Mouse (Mus musculus) olfactory bulb, adult 2 months (tissue): ENCODE results near the gene 4930432M17Rik. TPM values are rescaled to one million over a fixed set of nuclear protein-coding genes. Genes with fewer than 3 reads are reported as not detected.

ENCODE experiments used
- H3K27ac ChIP-seq: fragments of 200-500 bp; 2 replicates; pipeline ENCODE4 v1.5.1; 2012; ENCODE audit warnings: low read depth, low read length; ENCODE audit not compliant: insufficient read depth
- H3K4me1 ChIP-seq: fragments of 200-500 bp; 2 replicates; pipeline ENCODE4 v1.6.1; 2012; ENCODE audit warnings: low read length; ENCODE audit not compliant: control insufficient read depth, insufficient read depth
- H3K4me3 ChIP-seq: fragments of 200-500 bp; 2 replicates; pipeline ENCODE4 v1.5.1; 2012; ENCODE audit warnings: mild to moderate bottlenecking, low read depth, low read length, moderate library complexity; ENCODE audit not compliant: insufficient read depth
- CTCF ChIP-seq: fragments of 200-500 bp; IDR thresholded peaks from 2 replicates; pipeline ENCODE4 v1.5.1; 2012; ENCODE audit warnings: low read depth, mild to moderate bottlenecking, low read length, moderate library complexity; ENCODE audit not compliant: insufficient read depth
- POLR2A ChIP-seq: fragments of 200-500 bp; IDR thresholded peaks from 2 replicates; pipeline ENCODE4 v1.6.1; 2012; ENCODE audit warnings: mild to moderate bottlenecking, low read depth, low read length, moderate library complexity; ENCODE audit not compliant: insufficient read depth
- WGBS: fragments of 180-500 bp; shearing (Covaris S2); methylation state at CpG from one replicate; pipeline ENCODE4 v1.1.7; 2018; 5-methylcytosine and 5-hydroxymethylcytosine counted together
- polyA plus RNA-seq: library from polyadenylated mRNA; stranded (reverse); fragments of >200 nt; gene quantifications from 2 replicates; pipeline ENCODE4 v1.2.4, GENCODE M21; 2012; ENCODE audit warnings: low replicate concordance; ENCODE audit not compliant: missing spikeins, insufficient read depth, insufficient read length

The 4930432M17Rik gene
- polyA plus RNA-seq, 1 experiment: not detected

- Histone ChIP-seq H3K4me1 (peaks cover 7% of the 10 kb centered on the region), H3K4me3 (no peak overlapping the region), H3K27ac (no peak overlapping the region)
- 85% methylated on average over 4 of the region's 4 CpGs for WGBS
- no peak for TF ChIP-seq POLR2A
- TF ChIP-seq CTCF: no peak
Observed at GRCm38 (mm10) chr3:121712222-121712621, 41.7 kb downstream of the 4930432M17Rik start.

- no peak for TF ChIP-seq POLR2A
- no peak for TF ChIP-seq CTCF
- Histone ChIP-seq H3K4me1 (peaks cover 7% of the 10 kb centered on the region), H3K4me3 (no peak overlapping the region), H3K27ac (no peak overlapping the region)
- WGBS: 77% methylated on average over 17 of the region's 17 CpGs
Observed at GRCm38 (mm10) chr3:121713151-121713701, 42.7 kb downstream of the 4930432M17Rik start.

GRCm38 (mm10) chr3:121713816-121714215, 43.3 kb downstream of the 4930432M17Rik start:
- TF ChIP-seq CTCF (no peak), POLR2A (no peak)
- Histone ChIP-seq H3K4me1 (peaks cover 7% of the 10 kb centered on the region), H3K4me3 (no peak overlapping the region), H3K27ac (no peak overlapping the region)
- 47% methylated on average over 8 of the region's 8 CpGs for WGBS

- TF ChIP-seq POLR2A: no peak
- no peak for TF ChIP-seq CTCF
- H3K4me1 ChIP-seq: peaks cover 10% of the 10 kb centered on the region
- H3K4me3 ChIP-seq: no peak overlapping the region
- WGBS: 98% methylated on average over 2 of the region's 2 CpGs
- no peak overlapping the region for H3K27ac ChIP-seq
Observed at GRCm38 (mm10) chr3:121714461-121714860, 43.9 kb downstream of the 4930432M17Rik start.

GRCm38 (mm10) chr3:121715336-121715735, 44.8 kb downstream of the 4930432M17Rik start:
- Histone ChIP-seq H3K27ac (peak overlapping the region; percentile 38; the same call in 1 of the 2 replicates), H3K4me3 (no peak overlapping the region), H3K4me1 (peaks cover 10% of the 10 kb centered on the region)
- TF ChIP-seq CTCF: no peak
- no peak for TF ChIP-seq POLR2A

- TF ChIP-seq POLR2A: no peak
- TF ChIP-seq CTCF: no peak
- H3K4me1 ChIP-seq: peaks cover 10% of the 10 kb centered on the region
- peak overlapping the region; percentile 38; the same call in 1 of the 2 replicates for H3K27ac ChIP-seq
- no peak overlapping the region for H3K4me3 ChIP-seq
- 55% methylated on average over 6 of the region's 6 CpGs for WGBS
Observed at GRCm38 (mm10) chr3:121715741-121716459, 45.3 kb downstream of the 4930432M17Rik start.

- no peak overlapping the region for H3K27ac ChIP-seq
- H3K4me1 ChIP-seq: peaks cover 7% of the 10 kb centered on the region
- WGBS: 84% methylated on average over 5 of the region's 5 CpGs
- TF ChIP-seq POLR2A: no peak
- TF ChIP-seq CTCF: no peak
- no peak overlapping the region for H3K4me3 ChIP-seq
Observed at GRCm38 (mm10) chr3:121716480-121716879, 45.9 kb downstream of the 4930432M17Rik start.

- Histone ChIP-seq H3K27ac (no peak overlapping the region), H3K4me1 (peaks cover 13% of the 10 kb centered on the region), H3K4me3 (no peak overlapping the region)
- TF ChIP-seq POLR2A (no peak), CTCF (no peak)
- 88% methylated on average over 8 of the region's 8 CpGs for WGBS
Observed at GRCm38 (mm10) chr3:121718679-121719078, 48.1 kb downstream of the 4930432M17Rik start.

- Histone ChIP-seq H3K27ac (no peak overlapping the region), H3K4me1 (peaks cover 15% of the 10 kb centered on the region), H3K4me3 (no peak overlapping the region)
- no peak for TF ChIP-seq CTCF
- no peak for TF ChIP-seq POLR2A
- WGBS: 70% methylated on average over 3 of the region's 3 CpGs
Observed at GRCm38 (mm10) chr3:121719701-121720100, 49.1 kb downstream of the 4930432M17Rik start.
